Mouse (Mus musculus) large intestine, adult 2 months (tissue): ENCODE measurements around the gene Car6. TPM values are rescaled to one million over a fixed set of nuclear protein-coding genes. Genes with fewer than 3 reads are reported as not detected.

Experiments used
- DNase-seq: peaks from one replicate; pipeline ENCODE4 v3.0.0-alpha.2; 2012; ENCODE audit warnings: low read depth, low spot score
- WGBS: fragments of 180-500 bp; shearing (Covaris S2); methylation state at CpG from one replicate; pipeline ENCODE4 v1.1.7; 2018; 5-methylcytosine and 5-hydroxymethylcytosine counted together
- polyA plus RNA-seq: library from polyadenylated mRNA; depleted of rRNA; stranded (reverse); fragments of >200 nt; gene quantifications from 2 replicates; pipeline ENCODE4 v1.2.3, GENCODE M21; 2012

Gene Car6
- polyA plus RNA-seq, 1 experiment = not detected

DNA sequence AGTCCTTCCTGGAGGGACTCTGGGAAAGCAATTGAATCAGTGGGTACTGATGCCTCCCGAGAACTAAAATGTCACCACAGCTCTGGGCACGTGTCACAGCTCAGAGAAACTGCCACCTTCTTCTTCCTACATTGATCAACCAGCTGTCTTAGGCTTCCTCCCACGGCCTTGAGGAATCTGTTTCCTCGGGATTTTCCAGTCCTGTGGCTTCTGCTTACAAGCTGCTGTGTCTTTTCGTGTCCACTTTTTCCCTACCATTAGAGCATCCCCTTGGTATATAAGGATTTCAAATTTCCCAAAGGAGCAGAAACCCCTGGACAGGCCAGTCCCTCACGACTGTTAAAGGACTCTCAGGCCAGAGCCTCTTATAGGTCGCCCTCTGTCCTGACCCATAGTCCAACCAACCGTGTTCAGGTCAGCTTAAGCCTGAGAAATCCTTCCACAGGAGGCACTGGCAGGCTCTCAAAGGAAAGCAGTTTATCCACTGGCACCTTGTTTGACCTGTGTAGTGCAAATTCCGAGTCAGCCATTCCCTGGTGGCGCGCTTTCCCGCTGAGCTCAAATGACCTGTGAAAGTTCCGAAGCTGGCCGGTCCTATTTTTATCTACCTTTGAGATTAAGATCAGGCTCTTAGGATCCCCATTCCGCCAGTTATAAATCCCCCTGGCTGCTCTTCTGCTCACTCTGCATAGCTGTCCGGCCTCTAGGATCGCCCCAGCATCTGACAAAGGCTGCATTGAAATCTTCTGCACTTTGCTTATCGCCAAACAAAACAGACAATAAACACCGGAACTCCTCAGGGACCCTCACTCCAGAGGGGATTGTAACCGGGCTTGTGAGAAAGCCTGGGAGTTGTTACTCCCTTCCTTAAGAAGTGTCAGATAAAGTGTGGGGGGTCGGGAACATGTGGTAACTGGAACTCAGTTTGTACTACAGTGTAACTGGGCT is 29.6 kb upstream of the Car6 start:
- 68% methylated on average over 21 of the region's 21 CpGs for whole genome bisulfite sequencing
- DNase-seq = no peak

DNA sequence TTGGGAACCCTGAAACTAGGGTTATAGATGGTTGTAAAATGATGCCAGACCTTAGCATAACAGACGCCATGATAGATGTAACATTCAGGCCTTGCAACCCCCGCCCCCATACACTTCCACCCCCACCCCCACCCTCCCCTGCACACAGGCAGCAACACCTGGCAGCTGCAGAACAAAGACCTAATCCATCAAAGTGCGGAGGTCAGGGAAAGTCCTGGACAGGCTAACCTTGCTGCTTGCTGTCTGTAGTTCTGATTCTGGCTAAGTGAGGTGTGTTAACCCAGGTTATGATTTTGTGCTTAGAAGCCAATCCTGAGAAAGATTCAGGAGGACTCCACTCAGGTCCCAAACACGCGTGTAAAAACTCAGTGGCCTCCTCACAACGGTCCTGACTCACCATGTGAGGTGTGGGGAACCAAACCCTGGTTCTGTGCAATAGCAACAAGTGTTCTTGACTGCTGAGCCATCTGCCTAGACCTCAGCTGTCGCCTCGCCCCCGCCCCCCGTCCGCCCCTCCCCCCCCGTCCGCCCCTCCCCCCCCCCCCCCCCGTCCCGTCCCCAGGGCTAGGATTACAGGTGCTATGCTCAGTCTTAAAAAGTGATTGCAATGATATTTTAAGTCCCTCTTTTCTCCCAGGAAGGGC is 28.7 kb upstream of the Car6 start:
- DNase-seq = no peak
- WGBS = 64% methylated on average over 11 of the region's 15 CpGs

DNA sequence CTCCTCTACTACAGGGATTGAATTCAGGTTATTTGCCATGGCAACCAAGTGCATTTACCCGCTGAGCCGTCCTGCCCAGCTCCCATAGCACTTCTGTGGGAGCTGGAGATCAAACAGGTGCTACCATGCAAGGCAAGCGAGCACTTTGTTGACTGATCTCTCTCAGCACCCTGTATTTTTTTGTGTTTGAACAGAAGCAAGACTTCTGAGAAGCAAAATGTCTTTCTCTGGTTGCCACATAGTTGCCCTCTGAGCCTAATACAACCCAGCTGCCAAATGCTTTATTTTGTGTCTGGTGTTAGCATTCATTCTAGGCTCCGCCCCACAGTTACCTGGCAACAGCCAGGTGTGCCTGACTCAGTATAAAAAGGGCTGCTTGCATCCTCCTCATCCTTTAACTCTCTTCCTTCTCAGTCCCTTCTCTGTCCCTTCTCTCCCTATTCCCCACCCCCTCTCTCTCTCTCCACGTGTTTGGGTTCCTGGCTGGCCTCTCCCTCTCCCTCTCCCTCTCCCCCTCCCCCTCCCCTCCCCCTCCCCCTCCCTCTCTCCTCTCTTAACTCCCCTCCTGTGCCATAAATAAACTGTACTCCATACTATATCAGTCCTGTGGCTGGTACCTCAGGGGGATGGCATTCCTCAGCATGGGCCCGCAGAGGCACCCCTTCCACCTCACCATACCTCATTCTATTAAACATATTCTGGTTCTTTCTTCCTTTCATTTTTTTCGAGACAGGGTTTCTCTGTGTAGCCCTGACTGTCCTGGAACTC is 27.6 kb upstream of the Car6 start:
- 60% methylated on average over 7 of the region's 7 CpGs for WGBS
- DNase-seq = no peak

DNA sequence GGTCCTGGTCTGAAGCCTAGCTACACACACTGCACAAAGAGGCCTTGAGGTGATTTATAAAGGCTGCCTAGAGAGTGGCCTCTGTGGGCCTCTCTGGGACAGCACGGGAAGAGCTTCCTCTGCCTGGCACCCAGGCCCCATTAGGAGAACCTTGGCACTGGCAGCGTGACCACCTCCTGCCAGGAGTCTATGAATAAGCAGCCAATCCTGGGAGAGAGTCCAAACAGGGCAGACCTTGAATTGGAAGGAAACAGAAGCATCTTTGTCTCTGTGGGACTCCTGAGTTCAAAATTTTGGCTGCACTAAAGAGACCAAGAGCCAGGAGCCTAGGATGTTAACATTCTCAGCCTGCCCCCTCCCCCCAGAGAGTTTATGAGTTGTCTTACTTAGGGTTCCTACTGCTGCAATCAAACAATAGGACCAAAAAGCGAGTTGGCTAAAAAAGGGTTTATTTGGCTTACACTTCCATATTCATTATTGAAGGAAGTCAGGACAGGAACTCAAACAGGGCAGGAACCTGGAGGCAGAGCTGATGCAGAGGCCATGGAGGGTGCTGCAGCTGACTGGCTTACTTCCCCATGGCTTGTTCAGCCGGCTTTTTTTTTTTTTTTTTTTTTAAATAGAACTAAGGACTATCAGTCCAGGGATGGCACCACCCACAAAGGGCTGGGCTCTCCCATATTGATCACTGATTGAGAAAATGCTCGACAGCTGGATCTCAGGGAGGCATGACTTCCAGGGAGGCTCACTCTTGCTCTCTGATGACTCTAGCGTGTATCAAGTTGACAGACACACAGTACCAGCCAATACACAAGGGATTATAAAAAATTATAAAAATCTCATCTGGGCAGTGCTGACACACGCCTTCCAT is 25.9 kb upstream of the Car6 start:
- 28% methylated on average over 7 of the region's 7 CpGs for WGBS
- DNase-seq = no peak

GRCm38 (mm10) chr4:150225700-150226099 is 24.6 kb upstream of the Car6 start:
- WGBS = 76% methylated on average over 1 of the region's 1 CpGs
- no peak for DNase-seq

DNA sequence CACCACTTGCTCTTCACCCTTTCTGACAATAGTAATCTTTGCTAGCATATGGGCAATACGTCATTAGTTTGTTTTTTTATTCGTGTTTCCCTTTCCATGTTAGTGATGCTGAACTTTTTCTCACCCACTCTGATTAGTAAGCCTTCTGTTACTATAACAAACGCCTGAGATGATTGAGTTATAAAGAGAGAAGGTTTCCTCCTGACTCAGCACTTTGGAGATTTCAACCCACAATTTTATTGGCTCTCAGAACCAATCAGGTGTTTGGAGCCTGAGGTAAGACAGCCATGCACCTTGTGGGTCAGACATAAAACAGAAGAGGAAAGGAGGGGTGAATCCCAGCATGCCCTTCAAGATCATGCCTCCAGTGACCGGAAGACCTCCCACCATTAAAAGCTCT is 22.7 kb upstream of the Car6 start:
- DNase-seq = no peak
- 80% methylated on average over 4 of the region's 4 CpGs for WGBS

GRCm38 (mm10) chr4:150221017-150221640 is 20.0 kb upstream of the Car6 start:
- no peak for DNase-seq
- 55% methylated on average over 10 of the region's 10 CpGs for WGBS

DNA sequence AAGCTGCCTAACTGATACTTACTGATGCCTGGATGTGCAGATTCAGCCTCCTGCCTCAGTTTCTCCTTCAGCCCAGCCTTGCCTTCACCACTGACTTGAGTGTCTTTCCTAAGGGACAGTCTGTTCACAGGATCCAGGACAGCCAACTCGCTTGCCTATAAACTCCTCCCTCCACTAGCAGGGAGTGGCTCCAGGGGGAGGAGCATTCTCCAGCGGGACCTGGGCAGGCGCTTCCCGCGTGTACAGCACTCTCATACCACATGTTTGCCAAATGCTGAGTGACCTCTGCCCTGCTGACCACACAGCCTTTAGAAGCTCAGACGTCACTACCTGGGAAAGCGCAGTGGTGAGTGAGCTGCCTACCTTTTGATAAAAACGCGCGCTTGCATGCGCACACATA is 19.5 kb upstream of the Car6 start:
- DNase-seq = peak; percentile 63
- 17% methylated on average over 11 of the region's 11 CpGs for WGBS

DNA sequence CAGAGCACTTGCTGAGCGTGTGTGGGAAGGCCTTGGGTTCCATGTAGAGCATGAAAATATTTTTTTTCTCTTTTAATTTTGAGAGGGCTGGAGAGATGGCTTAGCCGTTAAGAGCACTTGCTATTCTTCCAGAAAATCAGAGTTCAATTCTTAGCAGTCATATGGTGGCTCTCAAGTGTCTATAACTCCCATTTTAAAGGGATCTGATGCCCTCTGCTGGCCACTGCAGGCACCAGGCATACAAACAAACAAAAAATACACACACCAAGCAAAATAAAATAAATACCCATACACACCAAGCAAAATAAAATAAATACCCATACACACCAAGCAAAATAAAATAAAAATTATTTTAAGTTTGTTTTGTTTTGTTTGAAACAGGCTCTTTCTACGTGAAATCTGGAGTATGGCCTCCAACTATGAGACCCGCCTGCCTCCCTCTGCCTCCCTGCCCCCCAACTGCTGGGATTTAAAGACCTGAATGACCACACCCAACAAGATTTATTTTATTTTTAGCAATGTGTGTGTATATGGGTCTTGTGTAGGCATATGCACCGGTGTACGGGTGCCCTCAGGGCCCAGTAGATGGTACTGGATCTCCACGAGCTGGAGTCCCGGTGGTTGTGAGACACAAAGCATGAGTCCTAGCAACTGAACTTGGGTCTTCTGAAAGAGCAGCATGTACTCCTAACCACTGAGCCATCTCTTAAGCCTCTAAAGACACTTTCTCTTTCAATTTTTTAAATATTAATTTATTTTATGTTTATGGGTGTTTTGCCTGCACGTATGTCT is 18.6 kb upstream of the Car6 start:
- DNase-seq = peak; percentile 28
- 60% methylated on average over 9 of the region's 9 CpGs for WGBS

GRCm38 (mm10) chr4:150217935-150218334 is 16.8 kb upstream of the Car6 start:
- WGBS = 82% methylated on average over 1 of the region's 1 CpGs
- DNase-seq = no peak

- 78% methylated on average over 5 of the region's 5 CpGs for WGBS
- no peak for DNase-seq
Measured at GRCm38 (mm10) chr4:150217042-150217554, 16.0 kb upstream of the Car6 start.

DNA sequence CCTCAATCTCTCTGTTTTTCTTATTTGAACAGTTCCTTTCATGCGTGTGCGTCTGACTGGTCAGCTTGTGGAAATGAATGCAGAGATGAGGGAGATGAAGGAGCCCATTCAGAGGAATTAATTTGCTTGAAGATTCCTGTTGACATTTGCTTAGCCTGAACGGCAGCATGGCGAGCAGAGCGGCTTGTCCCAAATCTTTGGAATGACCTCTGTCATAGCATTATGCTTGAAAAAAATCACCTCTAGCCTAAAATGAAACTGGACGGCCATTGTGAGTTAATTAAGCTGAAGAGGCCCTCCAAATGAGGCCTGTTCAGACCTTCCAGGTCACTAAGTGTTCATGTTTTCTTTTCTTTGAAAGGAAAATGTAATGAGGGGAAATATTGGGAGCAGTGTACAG is 15.3 kb upstream of the Car6 start:
- DNase-seq = no peak
- 90% methylated on average over 6 of the region's 6 CpGs for WGBS

DNA sequence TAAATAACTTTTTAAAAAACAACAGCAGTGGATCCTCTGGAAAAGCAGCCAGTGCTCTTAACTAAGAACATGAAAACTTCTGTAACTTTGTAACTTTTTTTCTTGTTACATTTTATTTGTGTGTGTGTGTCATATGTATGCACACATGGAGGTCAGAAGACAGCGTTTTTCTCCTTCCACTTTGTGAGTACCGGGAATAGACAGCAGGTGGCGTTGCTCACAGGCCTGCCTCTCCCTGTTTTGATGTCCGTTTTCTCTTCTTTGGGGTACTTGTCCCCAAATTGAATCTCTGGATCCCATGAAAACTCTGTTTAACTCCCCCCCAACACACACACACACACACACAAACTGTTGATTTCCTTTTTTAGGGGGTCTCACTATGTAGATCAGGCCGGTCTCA is 12.8 kb upstream of the Car6 start:
- WGBS = 45% methylated on average over 5 of the region's 5 CpGs
- DNase-seq = no peak

GRCm38 (mm10) chr4:150212553-150212971 is 11.4 kb upstream of the Car6 start:
- 3% methylated on average over 15 of the region's 15 CpGs for WGBS
- no peak for DNase-seq

DNA sequence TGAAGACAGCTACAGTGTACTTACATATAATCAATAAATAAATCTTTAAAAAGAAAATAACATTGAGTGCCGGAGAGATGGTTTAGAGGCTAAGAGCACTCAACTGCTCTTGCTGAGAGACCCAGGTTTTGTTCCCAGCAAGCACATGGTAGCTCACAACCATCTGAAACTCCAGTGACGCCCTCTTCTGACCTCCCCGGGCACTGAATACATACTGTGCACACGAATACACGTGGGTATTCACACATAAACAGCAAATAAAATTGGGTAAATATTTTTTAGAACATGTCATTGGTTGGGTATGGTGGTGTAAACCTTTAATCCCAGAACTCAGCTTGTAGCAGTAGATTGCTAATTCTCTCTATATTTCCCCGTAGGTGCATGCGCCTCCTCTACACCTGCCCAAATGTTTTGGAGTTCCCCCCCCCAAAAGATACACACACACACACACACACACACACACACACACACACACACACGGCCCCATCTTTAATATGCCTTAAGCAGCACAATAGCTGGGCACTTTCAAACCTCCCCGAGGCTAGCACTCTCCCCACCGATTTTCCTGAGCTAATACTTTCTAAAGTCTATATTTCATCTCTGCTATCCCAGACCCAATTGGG is 10.9 kb upstream of the Car6 start:
- DNase-seq = no peak
- 39% methylated on average over 10 of the region's 10 CpGs for WGBS

GRCm38 (mm10) chr4:150210306-150210705 is 9.2 kb upstream of the Car6 start:
- WGBS = 87% methylated on average over 8 of the region's 8 CpGs
- no peak for DNase-seq

DNA sequence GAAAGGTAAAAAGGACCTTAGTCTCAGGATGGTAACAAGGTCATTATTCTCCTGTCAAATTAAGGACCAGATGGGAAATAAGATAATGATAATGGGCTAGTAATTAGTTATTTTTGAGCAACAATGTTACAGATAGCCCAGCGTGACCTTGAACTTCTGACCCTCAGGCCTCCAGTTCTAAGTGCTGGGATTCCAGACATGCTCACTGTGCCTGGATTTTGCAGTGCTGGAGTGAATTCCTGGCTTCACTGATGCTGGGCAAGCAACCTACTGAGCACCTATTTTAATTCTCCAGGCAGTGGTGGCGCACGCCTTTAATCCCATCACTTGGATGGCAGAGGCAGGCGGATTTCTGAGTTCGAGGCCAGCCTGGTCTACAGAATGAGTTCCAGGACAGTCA is 8.6 kb upstream of the Car6 start:
- no peak for DNase-seq
- WGBS = 93% methylated on average over 5 of the region's 5 CpGs

DNA sequence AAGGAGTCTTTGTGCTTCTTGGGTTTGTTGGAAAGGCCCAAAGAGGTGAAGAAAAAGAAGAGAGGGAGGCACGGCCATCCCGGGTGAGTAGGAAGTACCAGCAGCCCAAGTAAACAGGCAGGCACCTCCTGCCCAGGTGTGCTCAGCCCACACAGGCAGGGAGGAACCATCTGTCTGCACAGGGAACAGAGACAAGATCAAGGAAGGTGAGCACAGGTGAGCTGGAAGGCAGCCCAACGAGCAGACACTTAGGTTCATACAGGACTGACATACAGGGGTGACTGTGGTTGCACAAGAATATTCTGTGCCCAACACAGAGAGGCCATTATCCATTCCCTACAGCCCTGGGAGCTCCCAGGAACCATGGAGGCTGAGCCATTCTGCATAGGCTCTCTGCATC is 3.7 kb upstream of the Car6 start:
- no peak for DNase-seq
- 35% methylated on average over 3 of the region's 3 CpGs for WGBS
